ENCODE assay signal across 7 mouse cellular contexts in the genomic region with DNA sequence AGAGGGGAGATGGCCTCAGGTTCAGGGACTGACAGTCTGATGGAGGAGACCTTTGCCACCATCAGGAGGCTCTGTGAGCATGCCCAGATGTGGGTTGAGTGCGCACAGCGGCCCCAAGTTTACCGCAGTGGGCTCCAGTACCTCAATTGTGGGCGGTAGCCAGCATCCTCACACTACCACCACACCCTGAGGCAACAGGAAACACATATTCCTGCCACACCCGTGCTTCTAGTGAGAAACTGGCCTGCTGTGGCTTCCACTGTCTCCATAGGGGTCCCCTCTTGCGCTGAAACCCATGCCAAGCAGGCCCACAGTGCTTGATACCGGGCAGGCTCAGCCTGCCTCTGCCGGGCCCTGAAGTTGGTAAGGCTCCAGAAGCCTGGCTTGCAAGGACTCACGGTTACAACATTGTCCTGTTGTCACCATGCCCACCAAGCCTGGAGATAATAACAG. TPM values are rescaled to one million over a fixed set of nuclear protein-coding genes. Genes with fewer than 3 reads are reported as not detected.
DNase-seq lines count a peak whose midpoint lies in the region; ATAC-seq lines count a peak whose summit lies in the region.

No protein-coding gene starts in this region.

- H3K36me3 ChIP-seq in limb, embryonic 10.5 days, result no peaks in the 10 kb centered on the region

- no peaks in the 10 kb centered on the region for H3K9me3 ChIP-seq in limb, embryonic 10.5 days (replicated peaks)

- peak overlapping the region; percentile 64 for H3K27ac ChIP-seq in limb, embryonic 10.5 days

- H3K4me3 ChIP-seq in limb, embryonic 10.5 days, result peak overlapping the region; percentile 24; the same call in 1 of the 2 replicates

- H3K4me1 ChIP-seq in limb, embryonic 10.5 days, result peaks cover 72% of the 10 kb centered on the region

- peaks cover 64% of the 10 kb centered on the region for H3K27me3 ChIP-seq in limb, embryonic 10.5 days (ENCODE audit: low read depth, poor library complexity, severe bottlenecking)

- peak; percentile 62 for ATAC-seq in erythroid progenitor cell, adult 5-6 weeks (replicated peaks; ENCODE audit: low FRiP score, poor library complexity, severe bottlenecking)
- no peak for ATAC-seq in frontal cortex, adult (ENCODE audit: low TSS enrichment)

- WGBS in limb, embryonic 10.5 days, result 55% methylated on average over 9 of the region's 9 CpGs

- peak; percentile 86 for DNase-seq in 416B (ENCODE audit: low read depth)
- peak; percentile 80 to 81 for DNase-seq in CD8-positive naive resting alpha-beta T cell, adult 2 months (ENCODE audit: low read depth in 2 of 2, low spot score in 2 of 2)
- DNase-seq in limb, embryonic 10.5 days (ENCODE audit: low spot score), result no peak
- peak; percentile 66 to 79 for DNase-seq in monocyte, adult 2 months (ENCODE audit: low read depth in 1 of 2, low spot score in 2 of 2)
- DNase-seq in cerebellum, adult 18-20 months, result no peak

RNA-seq across cellular contexts. Expression of a gene that starts 30.6 kb away (rescaled TPM):
- total RNA-seq in erythroid progenitor cell, adult 5-6 weeks (2015; ENCODE audit: low replicate concordance), result 2.9 TPM in 2 replicates
- 1.0 and 1.8 TPM in 2 replicates for total RNA-seq in erythroid progenitor cell, adult 5-6 weeks (2017; ENCODE audit: low replicate concordance)
- 1.6 and 2.0 TPM in 2 replicates for polyA plus RNA-seq in limb, embryonic 10.5 days (2016; fragmentation: Nextera tagmentation; extraction: Ambion mirVana)

RNA-seq across cellular contexts. Expression of a gene that starts 33.2 kb away (rescaled TPM):
- 6.5 and 27.7 TPM in 2 replicates for total RNA-seq in erythroid progenitor cell, adult 5-6 weeks (2015; ENCODE audit: low replicate concordance)
- 17.3 and 21.3 TPM in 2 replicates for total RNA-seq in erythroid progenitor cell, adult 5-6 weeks (2017; ENCODE audit: low replicate concordance)
- polyA plus RNA-seq in limb, embryonic 10.5 days (2016; fragmentation: Nextera tagmentation; extraction: Ambion mirVana), result 14.4 and 20.4 TPM in 2 replicates

Comparison
In these comparisons a context has a peak if more than half of its experiments do, and no peak if none do; other contexts are left out.
1. DNase-seq: peak in 416B (single experiment), CD8-positive naive resting alpha-beta T cell, adult 2 months (2 of 2) and monocyte, adult 2 months (2 of 2); none in limb, embryonic 10.5 days (single experiment) and cerebellum, adult 18-20 months (0 of 2).